Mouse (Mus musculus): ENCODE measurements around the gene Tfpi.
A peak's percentile ranks its signal among the peaks of the same experiment; 100 is the strongest.
"Not testable (repeated sequence)": the region's sequence is repeated elsewhere in the genome, so short reads cannot be mapped to it uniquely, and the experiment has no call there.

Gene Tfpi

GRCm38 (mm10) chr2:84476577-84476976, at the start of gene Tfpi:
Gene Tfpi (minus strand): TSS chr2:84476775.
- no peak for DNase-seq (ENCODE audit: low read depth, low spot score)

GRCm38 (mm10) chr2:84526221-84526620, 49.6 kb upstream of the Tfpi start:
- no peak for DNase-seq (ENCODE audit: low read depth, low spot score)

GRCm38 (mm10) chr2:84525806-84526205, 49.2 kb upstream of the Tfpi start:
- DNase-seq (ENCODE audit: low read depth, low spot score) = no peak

GRCm38 (mm10) chr2:84525047-84525446, 48.5 kb upstream of the Tfpi start:
- no peak for DNase-seq (ENCODE audit: low read depth, low spot score)

- no peak for DNase-seq (ENCODE audit: low read depth, low spot score)
These were observed 47.4 kb upstream of the Tfpi start for GRCm38 (mm10) chr2:84523994-84524393.

GRCm38 (mm10) chr2:84523103-84523865, 46.7 kb upstream of the Tfpi start:
- no peak for DNase-seq (ENCODE audit: low read depth, low spot score)

GRCm38 (mm10) chr2:84519514-84520067, 43.0 kb upstream of the Tfpi start:
- DNase-seq (ENCODE audit: low read depth, low spot score) = no peak

- DNase-seq (ENCODE audit: low read depth, low spot score) = no peak
These were observed 42.2 kb upstream of the Tfpi start for GRCm38 (mm10) chr2:84518767-84519166.

GRCm38 (mm10) chr2:84513281-84513680, 36.7 kb upstream of the Tfpi start:
- DNase-seq (ENCODE audit: low read depth, low spot score) = no peak

GRCm38 (mm10) chr2:84511508-84511907, 34.9 kb upstream of the Tfpi start:
- no peak for DNase-seq (ENCODE audit: low read depth, low spot score)

- no peak for DNase-seq (ENCODE audit: low read depth, low spot score)
These were observed 34.5 kb upstream of the Tfpi start for GRCm38 (mm10) chr2:84511036-84511435.

GRCm38 (mm10) chr2:84504954-84505394, 28.4 kb upstream of the Tfpi start:
- DNase-seq (ENCODE audit: low read depth, low spot score) = not testable (repeated sequence)

GRCm38 (mm10) chr2:84504285-84504684, 27.7 kb upstream of the Tfpi start:
- DNase-seq (ENCODE audit: low read depth, low spot score) = no peak

GRCm38 (mm10) chr2:84498921-84499320, 22.3 kb upstream of the Tfpi start:
- no peak for DNase-seq (ENCODE audit: low read depth, low spot score)

- DNase-seq (ENCODE audit: low read depth, low spot score) = no peak
These were observed 18.5 kb upstream of the Tfpi start for GRCm38 (mm10) chr2:84495108-84495507.

GRCm38 (mm10) chr2:84493626-84494025, 17.1 kb upstream of the Tfpi start:
- no peak for DNase-seq (ENCODE audit: low read depth, low spot score)

- no peak for DNase-seq (ENCODE audit: low read depth, low spot score)
These were observed 15.1 kb upstream of the Tfpi start for GRCm38 (mm10) chr2:84491715-84492114.

- DNase-seq (ENCODE audit: low read depth, low spot score) = no peak
These were observed 11.2 kb upstream of the Tfpi start for GRCm38 (mm10) chr2:84487705-84488291.

GRCm38 (mm10) chr2:84481863-84482262, 5.3 kb upstream of the Tfpi start:
- DNase-seq (ENCODE audit: low read depth, low spot score) = peak; percentile 26

- DNase-seq (ENCODE audit: low read depth, low spot score) = peak; percentile 65
These were observed 2.5 kb upstream of the Tfpi start for GRCm38 (mm10) chr2:84479036-84479435.

GRCm38 (mm10) chr2:84477759-84478158, 1.2 kb upstream of the Tfpi start:
- DNase-seq (ENCODE audit: low read depth, low spot score) = no peak

- DNase-seq (ENCODE audit: low read depth, low spot score) = no peak
These were observed 444 bp downstream of the Tfpi start for GRCm38 (mm10) chr2:84476131-84476530.

GRCm38 (mm10) chr2:84475601-84476000, 974 bp downstream of the Tfpi start:
- no peak for DNase-seq (ENCODE audit: low read depth, low spot score)
